Mouse (Mus musculus) ovary, adult 18-20 months (tissue): ENCODE results near the gene Olfr968.

Experiments used
- DNase-seq: peaks from one replicate; pipeline ENCODE4 v3.0.0; 2022; ENCODE audit warnings: low spot score, mixed read lengths

Olfr968 gene

GRCm38 (mm10) chr9:39783153-39783552, at the start of gene Olfr968:
Gene Olfr968, minus strand, starts transcription at chr9:39783253.
- DNase-seq, result no peak

- DNase-seq, result no peak
Measured at GRCm38 (mm10) chr9:39808560-39808959, 25.5 kb upstream of the Olfr968 start, which contains the start of gene Olfr970. Gene Olfr970, plus strand, starts transcription at chr9:39808860.

DNA sequence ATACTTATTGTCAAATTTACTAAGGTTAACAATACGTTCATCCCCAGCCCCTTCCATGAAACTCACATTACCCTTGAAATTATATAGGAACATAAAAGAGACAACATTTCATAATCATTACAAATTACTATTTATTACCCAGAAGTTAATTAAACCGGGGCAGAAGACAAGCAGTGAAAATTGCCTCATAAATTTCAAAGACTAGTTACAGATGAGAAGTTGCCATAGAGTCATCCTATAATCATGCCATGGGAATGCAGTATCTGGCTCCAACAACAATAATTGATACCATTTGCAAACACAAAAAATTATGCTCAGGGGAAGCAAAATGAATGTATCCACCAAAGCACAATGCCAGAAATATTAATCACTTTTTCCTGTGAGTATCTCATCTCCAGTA, 7.5 kb upstream of the Olfr968 start, which contains the start of gene Olfr969:
TSS of gene Olfr969 (plus strand) at position 388 of the 400 bp plus-strand sequence.
- no peak for DNase-seq

- DNase-seq, result no peak
Measured at GRCm38 (mm10) chr9:39746428-39746827, 36.6 kb downstream of the Olfr968 start.

- no peak for DNase-seq
Measured at GRCm38 (mm10) chr9:39745949-39746348, 37.1 kb downstream of the Olfr968 start, which contains the start of gene Olfr967. Gene Olfr967, plus strand, starts transcription at chr9:39746249.

GRCm38 (mm10) chr9:39740741-39741140, 42.3 kb downstream of the Olfr968 start:
- no peak for DNase-seq

GRCm38 (mm10) chr9:39730678-39731077, 52.4 kb downstream of the Olfr968 start, which contains the start of gene Olfr150:
Gene Olfr150, plus strand, starts transcription at chr9:39730978.
- DNase-seq, result no peak
